Mouse (Mus musculus) forebrain, embryonic 14.5 days (tissue): Measurements from ENCODE around the gene Mapk13. TPM values are rescaled to one million over a fixed set of nuclear protein-coding genes. Genes with fewer than 3 reads are reported as not detected.

ENCODE experiments used
- ATAC-seq: fragments of 200-750 bp; cut with Nextera tagmentation; 2 replicates; pipeline ENCODE4 v1.8.0; 2017; ENCODE audit warnings: mild to moderate bottlenecking, moderate library complexity
- DNase-seq: peaks from one replicate; pipeline ENCODE4 v3.0.0-alpha.2; 2015; ENCODE audit warnings: low spot score
- H3K27ac ChIP-seq: fragments of 300-500 bp; sonication (generic); 2 replicates; pipeline ENCODE4 v1.5.1; 2014; ENCODE audit warnings: low read depth, mild to moderate bottlenecking, control low read depth, low read length, moderate library complexity
- H3K27me3 ChIP-seq: fragments of 300-500 bp; sonication (generic); replicated peaks from 2 replicates; pipeline ENCODE4 v1.6.1; 2014; ENCODE audit warnings: low read length, control low read depth, mixed read lengths; ENCODE audit not compliant: control insufficient read depth, insufficient read depth
- H3K36me3 ChIP-seq: fragments of 300-500 bp; sonication (generic); 2 replicates; pipeline ENCODE4 v1.6.1; 2014; ENCODE audit warnings: low read length, control low read depth; ENCODE audit not compliant: control insufficient read depth, insufficient read depth
- H3K4me1 ChIP-seq: fragments of 300-500 bp; sonication (generic); 2 replicates; pipeline ENCODE4 v1.6.1; 2014; ENCODE audit warnings: antibody characterized with exemption, low read length, control low read depth; ENCODE audit not compliant: control insufficient read depth, insufficient read depth
- H3K4me2 ChIP-seq: fragments of 300-500 bp; sonication (generic); 2 replicates; pipeline ENCODE4 v1.6.1; 2014; ENCODE audit warnings: mild to moderate bottlenecking, control low read depth, low read length
- H3K4me3 ChIP-seq: fragments of 300-500 bp; sonication (generic); 2 replicates; pipeline ENCODE4 v1.5.1; 2014; ENCODE audit warnings: low read depth, low read length, control low read depth
- H3K9ac ChIP-seq: fragments of 300-500 bp; sonication (generic); 2 replicates; pipeline ENCODE4 v1.6.1; 2014; ENCODE audit warnings: mild to moderate bottlenecking, low read length, control low read depth, moderate library complexity
- H3K9me3 ChIP-seq: fragments of 300-500 bp; sonication (generic); replicated peaks from 2 replicates; pipeline ENCODE4 v1.6.1; 2016; ENCODE audit warnings: low read length, control low read depth, mixed read lengths; ENCODE audit not compliant: control insufficient read depth
- WGBS: fragments of 180-500 bp; shearing (Covaris S2); extraction: QIAGEN DNeasy Blood & Tissue Kit; methylation state at CpG from one replicate; pipeline ENCODE4 v1.1.7; 2014; 5-methylcytosine and 5-hydroxymethylcytosine counted together
- polyA plus RNA-seq: library from polyadenylated mRNA; unstranded; fragments of >200 nt; fragmentation: Nextera tagmentation; extraction: Ambion mirVana; gene quantifications from 2 replicates; pipeline ENCODE4 v1.2.1, GENCODE M21; 2014

Mapk13 gene
- polyA plus RNA-seq, 1 experiment from 2014 or later, result 0.57 TPM

GRCm38 (mm10) chr17:28780836-28781235 is 11.7 kb downstream of the Mapk13 start:
- no peak for ATAC-seq
- Histone ChIP-seq H3K9ac (no peak overlapping the region), H3K4me2 (no peak overlapping the region), H3K27me3 (no peaks in the 10 kb centered on the region), H3K4me3 (no peak overlapping the region), H3K36me3 (no peaks in the 10 kb centered on the region), H3K4me1 (no peaks in the 10 kb centered on the region), H3K27ac (no peak overlapping the region), H3K9me3 (no peaks in the 10 kb centered on the region)
- whole genome bisulfite sequencing, result 96% methylated on average over 3 of the region's 3 CpGs
- no peak for DNase-seq

GRCm38 (mm10) chr17:28781290-28782045 is 12.4 kb downstream of the Mapk13 start:
- no peak overlapping the region for H3K4me2 ChIP-seq
- H3K9me3 ChIP-seq, result no peaks in the 10 kb centered on the region
- H3K27ac ChIP-seq, result no peak overlapping the region
- no peaks in the 10 kb centered on the region for H3K4me1 ChIP-seq
- H3K4me3 ChIP-seq, result no peak overlapping the region
- DNase-seq (no peak), ATAC-seq (no peak)
- no peaks in the 10 kb centered on the region for H3K36me3 ChIP-seq
- no peak overlapping the region for H3K9ac ChIP-seq
- 47% methylated on average over 9 of the region's 9 CpGs for WGBS
- no peaks in the 10 kb centered on the region for H3K27me3 ChIP-seq

- Histone ChIP-seq H3K27ac (no peak overlapping the region), H3K4me2 (no peak overlapping the region), H3K9ac (no peak overlapping the region), H3K36me3 (no peaks in the 10 kb centered on the region), H3K27me3 (no peaks in the 10 kb centered on the region), H3K9me3 (no peaks in the 10 kb centered on the region), H3K4me3 (no peak overlapping the region), H3K4me1 (no peaks in the 10 kb centered on the region)
- WGBS, result 93% methylated on average over 3 of the region's 3 CpGs
- ATAC-seq (no peak), DNase-seq (no peak)
These were observed 15.9 kb downstream of the Mapk13 start for GRCm38 (mm10) chr17:28785036-28785435.

- Histone ChIP-seq H3K27ac (no peak overlapping the region), H3K36me3 (no peaks in the 10 kb centered on the region), H3K4me1 (no peaks in the 10 kb centered on the region), H3K4me3 (no peak overlapping the region), H3K9ac (no peak overlapping the region), H3K9me3 (no peaks in the 10 kb centered on the region), H3K27me3 (no peaks in the 10 kb centered on the region), H3K4me2 (no peak overlapping the region)
- WGBS, result 97% methylated on average over 12 of the region's 12 CpGs
- ATAC-seq (no peak), DNase-seq (no peak)
These were observed 18.4 kb downstream of the Mapk13 start for GRCm38 (mm10) chr17:28787507-28787906.

- DNase-seq, result no peak
- Histone ChIP-seq H3K27me3 (no peaks in the 10 kb centered on the region), H3K4me2 (no peak overlapping the region), H3K4me1 (peaks cover 11% of the 10 kb centered on the region; the same call in 1 of the 2 replicates), H3K9me3 (no peaks in the 10 kb centered on the region), H3K9ac (no peak overlapping the region), H3K4me3 (no peak overlapping the region), H3K27ac (no peak overlapping the region), H3K36me3 (no peaks in the 10 kb centered on the region)
- 91% methylated on average over 4 of the region's 4 CpGs for WGBS
- ATAC-seq, result no peak
These were observed 27.9 kb downstream of the Mapk13 start for GRCm38 (mm10) chr17:28797031-28797430.

GRCm38 (mm10) chr17:28799291-28800160 is 30.4 kb downstream of the Mapk13 start:
- WGBS, result 13% methylated on average over 14 of the region's 14 CpGs
- Histone ChIP-seq H3K4me1 (peaks cover 16% of the 10 kb centered on the region; the same call in 1 of the 2 replicates), H3K27ac (peak overlapping the region; percentile 15; the same call in 1 of the 2 replicates), H3K27me3 (no peaks in the 10 kb centered on the region), H3K4me2 (peak overlapping the region; percentile 98), H3K36me3 (no peaks in the 10 kb centered on the region), H3K9me3 (no peaks in the 10 kb centered on the region), H3K4me3 (peak overlapping the region; percentile 79), H3K9ac (peak overlapping the region; percentile 99; the same call in 1 of the 2 replicates)
- DNase-seq (peak; percentile 14), ATAC-seq (no peak)

- no peaks in the 10 kb centered on the region for H3K27me3 ChIP-seq
- peaks cover 16% of the 10 kb centered on the region; the same call in 1 of the 2 replicates for H3K4me1 ChIP-seq
- 0% methylated on average over 15 of the region's 15 CpGs for WGBS
- H3K4me2 ChIP-seq, result peak overlapping the region; percentile 98
- peak overlapping the region; percentile 99 for H3K9ac ChIP-seq
- ATAC-seq, result no peak
- peak overlapping the region; percentile 79 for H3K4me3 ChIP-seq
- H3K27ac ChIP-seq, result peak overlapping the region; percentile 100
- no peaks in the 10 kb centered on the region for H3K9me3 ChIP-seq
- peak; percentile 55 for DNase-seq
- H3K36me3 ChIP-seq, result no peaks in the 10 kb centered on the region
These were observed 31.2 kb downstream of the Mapk13 start for GRCm38 (mm10) chr17:28800281-28800670.

- H3K36me3 ChIP-seq, result peaks cover 2% of the 10 kb centered on the region; the same call in 1 of the 2 replicates
- no peaks in the 10 kb centered on the region for H3K27me3 ChIP-seq
- peak; percentile 77 for DNase-seq
- H3K27ac ChIP-seq, result peak within 1 kb of the TSS; percentile 100
- H3K4me3 ChIP-seq, result peak within 1 kb of the TSS; percentile 79
- ATAC-seq, result peak; percentile 68
- WGBS, result under 1% methylated on average over 63 of the region's 99 CpGs
- H3K9me3 ChIP-seq, result no peaks in the 10 kb centered on the region
- peaks cover 16% of the 10 kb centered on the region; the same call in 1 of the 2 replicates for H3K4me1 ChIP-seq
- H3K9ac ChIP-seq, result peak within 1 kb of the TSS; percentile 99
- peak within 1 kb of the TSS; percentile 98 for H3K4me2 ChIP-seq
These were observed 31.7 kb downstream of the Mapk13 start, which contains the start of gene Brpf3 for GRCm38 (mm10) chr17:28800671-28801412. TSS of gene Brpf3 (plus strand) at chr17:28801090.
